ENCODE assay signal across 14 mouse cellular contexts in genomic region chr12:112210622-112211021, GRCm38 (mm10).
DNase-seq lines count a peak whose midpoint lies in the region; ATAC-seq lines count a peak whose summit lies in the region.
"Had no signal": no experiment of that assay in that cellular context is flagged by ENCODE, and none has a peak within 500 bp of the region (broad histone marks: within the 10 kb centered on the region; RNA-seq: fewer than 3 reads in every experiment).

No protein-coding gene starts in this region.

- peaks cover 23% of the 10 kb centered on the region for H3K4me1 ChIP-seq in limb, embryonic 11.5 days (ENCODE audit: control insufficient read depth, insufficient read depth, low read length)
- peaks cover 58% of the 10 kb centered on the region for H3K4me1 ChIP-seq in neural tube, embryonic 13.5 days (replicated peaks)

- no peak overlapping the region for H3K9ac ChIP-seq in limb, embryonic 11.5 days (ENCODE audit: low read length)
- no peak overlapping the region for H3K9ac ChIP-seq in neural tube, embryonic 13.5 days

- peak; percentile 48 for ATAC-seq in limb, embryonic 11.5 days (ENCODE audit: insufficient number of reproducible peaks, low FRiP score, low TSS enrichment, low read depth)
- peak; percentile 69 for ATAC-seq in neural tube, embryonic 13.5 days (ENCODE audit: low read depth)

- no peak overlapping the region for H3K27ac ChIP-seq in limb, embryonic 11.5 days (replicated peaks; ENCODE audit: low read depth, low read length)
- H3K27ac ChIP-seq in neural tube, embryonic 13.5 days (replicated peaks): no peak overlapping the region
- H3K27ac ChIP-seq: left cerebral cortex, adult 2 months had no signal

- no peak overlapping the region for H3K4me3 ChIP-seq in limb, embryonic 11.5 days (ENCODE audit: low read depth, low read length)
- H3K4me3 ChIP-seq in neural tube, embryonic 13.5 days: no peak overlapping the region
- H3K4me3 ChIP-seq: left cerebral cortex, adult 2 months had no signal

- H3K9me3 ChIP-seq in limb, embryonic 11.5 days (ENCODE audit: control insufficient read depth, low read length): no peaks in the 10 kb centered on the region
- H3K9me3 ChIP-seq in neural tube, embryonic 13.5 days: no peaks in the 10 kb centered on the region

- intact Hi-C loops in left cerebral cortex, postnatal 14 days (cut with DNase I): no loop called here

- no peaks in the 10 kb centered on the region for H3K27me3 ChIP-seq in limb, embryonic 11.5 days (ENCODE audit: control insufficient read depth, insufficient read depth, low read length)
- H3K27me3 ChIP-seq in neural tube, embryonic 13.5 days: peaks cover 52% of the 10 kb centered on the region

- no peak overlapping the region for H3K4me2 ChIP-seq in limb, embryonic 11.5 days (ENCODE audit: low read depth, severe bottlenecking)
- H3K4me2 ChIP-seq in neural tube, embryonic 13.5 days: no peak overlapping the region
- H3K4me2 ChIP-seq: heart, embryonic 11.5 days had no signal

- 37% methylated on average over 11 of the region's 13 CpGs for WGBS in limb, embryonic 11.5 days
- 19% methylated on average over 13 of the region's 13 CpGs for WGBS in neural tube, embryonic 13.5 days

- peak; percentile 49 to 67 for DNase-seq in cerebellum, postnatal 10 days
- no peak for DNase-seq in cerebellum, adult 9-11 months
- DNase-seq in right cerebral cortex, postnatal 10 days (ENCODE audit: low spot score in 2 of 2): peak; percentile 38 to 42
- DNase-seq in right cerebral cortex, postnatal 25 days: no peak
- DNase-seq in limb, embryonic 11.5 days (ENCODE audit: low spot score): peak; percentile 51
- DNase-seq in frontal cortex, adult 2 months (ENCODE audit: extremely low spot score in 1 of 2, low spot score in 1 of 2): no peak
- no peak for DNase-seq in left cerebral cortex, postnatal 14 days (ENCODE audit: low spot score in 2 of 2)
- DNase-seq: adrenal gland, postnatal 14 days; kidney, postnatal 10 days; lung, adult 18-20 months; thymus, postnatal 14 days had no signal

- no peaks in the 10 kb centered on the region for H3K36me3 ChIP-seq in limb, embryonic 11.5 days (ENCODE audit: control insufficient read depth, insufficient read depth, low read length)
- H3K36me3 ChIP-seq in neural tube, embryonic 13.5 days: no peaks in the 10 kb centered on the region

Comparison
In these comparisons a context has a peak if more than half of its experiments do, and no peak if none do; other contexts are left out.
1. DNase-seq: peak in cerebellum, postnatal 10 days (2 of 2), right cerebral cortex, postnatal 10 days (2 of 2) and limb, embryonic 11.5 days (single experiment); none in cerebellum, adult 9-11 months (single experiment), right cerebral cortex, postnatal 25 days (single experiment), frontal cortex, adult 2 months (0 of 2) and left cerebral cortex, postnatal 14 days (0 of 2).